Mouse (Mus musculus) spleen, postnatal 14 days (tissue): ENCODE data around the gene Adcy2.

ENCODE experiments used
- DNase-seq, 2 experiments: peaks; one replicate each; pipeline ENCODE4 v3.0.0; 2021 to 2022; ENCODE audit warnings: low spot score in 2 of 2

Adcy2 gene

GRCm38 (mm10) chr13:68627041-68627440 is 372.3 kb downstream of the Adcy2 start:
- DNase-seq = no peak

- no peak for DNase-seq
Measured at GRCm38 (mm10) chr13:68622792-68623191, 376.5 kb downstream of the Adcy2 start.

DNA sequence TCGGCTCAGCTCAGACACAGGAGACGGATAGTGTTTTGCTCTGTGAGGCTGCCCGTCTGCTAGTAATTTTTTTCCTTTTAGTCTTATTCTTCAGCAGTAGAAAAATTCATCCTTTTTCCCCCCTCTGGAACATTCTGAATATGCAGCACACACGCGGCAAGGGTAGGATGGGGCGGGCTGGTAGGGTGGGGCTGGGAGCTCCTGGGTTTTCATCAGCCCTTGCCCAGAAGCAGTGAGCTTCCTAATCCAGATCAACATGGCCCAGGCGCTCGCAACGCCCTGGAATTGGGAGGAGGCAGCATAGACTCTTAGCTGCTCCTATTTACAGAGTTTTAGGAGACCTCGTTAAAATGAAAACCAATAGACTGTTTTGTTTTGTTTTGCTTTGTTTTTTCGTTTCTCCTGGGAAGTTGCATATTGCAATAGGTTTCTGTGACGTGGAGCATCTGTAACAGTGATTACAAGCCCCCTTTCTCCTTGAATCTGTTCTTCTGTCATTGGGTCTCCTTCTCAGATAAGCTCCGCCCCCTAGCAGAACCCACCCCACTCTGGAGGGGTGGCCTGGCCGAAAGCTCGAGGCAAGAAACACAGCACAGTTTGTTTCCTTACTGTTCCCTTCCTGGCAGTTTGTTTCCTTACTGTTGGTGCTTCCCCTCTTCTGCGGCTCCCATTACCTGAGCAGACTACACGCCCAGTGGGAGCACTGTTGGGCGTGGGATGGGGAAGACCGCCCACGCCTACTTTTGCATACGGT is 391.5 kb downstream of the Adcy2 start:
- no peak for DNase-seq

GRCm38 (mm10) chr13:68605689-68606126 is 393.6 kb downstream of the Adcy2 start:
- no peak for DNase-seq

DNA sequence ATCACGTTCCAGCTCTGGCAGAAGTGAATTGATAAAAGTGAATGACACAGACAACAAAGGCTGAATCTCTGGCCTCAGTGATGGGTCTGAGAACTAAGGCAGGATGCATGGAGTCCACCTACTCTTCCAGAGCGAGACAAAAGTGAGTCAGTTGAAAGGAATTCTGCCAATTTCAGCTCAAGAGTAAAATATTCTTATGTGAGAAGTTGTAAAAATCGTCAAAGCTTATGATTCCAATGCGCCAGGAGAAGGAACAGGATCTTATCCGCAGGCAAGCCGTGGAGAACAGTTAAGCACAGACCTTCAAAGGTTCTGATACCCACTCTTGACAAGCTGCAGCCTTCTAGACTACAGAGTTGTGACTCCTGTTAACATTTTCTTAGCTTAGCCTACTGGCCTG is 396.3 kb downstream of the Adcy2 start:
- DNase-seq = no peak

GRCm38 (mm10) chr13:68601184-68601583 is 398.2 kb downstream of the Adcy2 start:
- DNase-seq = no peak

- DNase-seq = no peak
Measured at GRCm38 (mm10) chr13:68598953-68599352, 400.4 kb downstream of the Adcy2 start.

DNA sequence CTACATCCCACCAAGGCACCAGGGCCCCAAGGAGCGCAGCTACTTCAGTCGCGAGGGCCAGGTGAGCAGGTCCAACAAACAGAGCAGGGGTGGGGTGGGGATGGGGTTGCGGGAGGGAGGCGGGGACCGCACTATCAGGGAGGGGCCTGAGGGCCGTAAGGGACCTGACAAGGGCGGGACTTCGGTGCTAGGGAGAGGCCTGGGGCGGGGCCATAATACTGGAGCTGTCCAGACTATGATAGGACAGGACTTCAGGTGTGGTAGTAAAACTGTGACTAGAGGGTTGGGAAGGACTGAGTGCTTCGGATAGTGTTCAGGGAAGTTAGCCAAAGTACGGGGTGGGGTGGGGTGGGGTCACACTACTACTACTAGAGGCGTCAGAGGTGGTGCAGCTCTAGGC is 401.7 kb downstream of the Adcy2 start:
- DNase-seq = no peak

GRCm38 (mm10) chr13:68597199-68597598 is 402.1 kb downstream of the Adcy2 start, which contains the start of gene 1700001L19Rik:
Gene 1700001L19Rik (plus strand): TSS chr13:68597421.
- no peak for DNase-seq

DNA sequence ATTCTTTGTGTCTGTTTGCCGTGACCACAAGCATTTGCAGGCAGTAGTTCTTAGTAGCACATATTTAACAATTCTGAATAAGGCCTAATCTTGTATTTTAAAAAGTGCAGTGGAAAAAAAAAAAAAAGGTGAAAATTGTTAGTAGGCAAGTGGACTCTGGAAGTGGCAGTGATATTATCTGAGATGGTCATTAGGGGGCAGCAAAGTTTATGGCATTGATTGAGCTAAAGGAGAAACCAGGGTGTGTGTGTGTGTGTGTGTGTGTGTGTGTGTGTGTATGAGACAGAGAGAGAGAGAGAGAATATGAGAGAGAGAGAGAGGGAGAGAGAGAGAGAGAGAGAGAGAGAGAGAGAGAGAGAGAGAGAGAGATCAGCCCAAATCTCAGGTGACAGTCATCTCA is 405.5 kb downstream of the Adcy2 start:
- DNase-seq = no peak

GRCm38 (mm10) chr13:68588352-68588751 is 411.0 kb downstream of the Adcy2 start:
- DNase-seq = no peak

GRCm38 (mm10) chr13:68585441-68585840 is 413.9 kb downstream of the Adcy2 start:
- DNase-seq = no peak

DNA sequence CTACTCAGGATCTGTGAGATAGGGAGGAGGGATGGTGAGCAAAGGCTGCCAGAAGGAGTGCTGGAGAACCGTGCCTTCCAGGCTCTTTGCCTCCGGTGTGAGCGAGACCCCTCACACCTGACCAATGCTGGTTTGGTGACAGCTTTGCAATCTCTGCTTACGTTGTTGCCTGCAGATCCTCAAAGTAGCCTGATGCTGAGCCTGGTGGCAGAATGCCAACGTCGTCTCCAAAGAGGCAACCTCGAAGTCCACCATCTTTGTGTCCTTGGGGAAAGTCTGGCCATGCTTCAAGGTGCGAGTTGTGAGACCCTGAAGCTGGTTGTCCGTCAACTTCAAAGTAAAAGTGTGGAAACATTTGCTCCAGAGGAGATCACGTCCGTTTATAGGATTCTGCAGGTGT is 415.4 kb downstream of the Adcy2 start:
- DNase-seq = no peak

- no peak for DNase-seq
Measured at GRCm38 (mm10) chr13:68582517-68582780, 416.9 kb downstream of the Adcy2 start.

- peak; percentile 81 to 84 for DNase-seq
Measured at GRCm38 (mm10) chr13:68581747-68582516, 417.4 kb downstream of the Adcy2 start, which contains the start of the genes Mtrr and Fastkd3. Gene Mtrr (minus strand): TSS chr13:68582149. Gene Fastkd3 (plus strand): TSS chr13:68582234.

DNA sequence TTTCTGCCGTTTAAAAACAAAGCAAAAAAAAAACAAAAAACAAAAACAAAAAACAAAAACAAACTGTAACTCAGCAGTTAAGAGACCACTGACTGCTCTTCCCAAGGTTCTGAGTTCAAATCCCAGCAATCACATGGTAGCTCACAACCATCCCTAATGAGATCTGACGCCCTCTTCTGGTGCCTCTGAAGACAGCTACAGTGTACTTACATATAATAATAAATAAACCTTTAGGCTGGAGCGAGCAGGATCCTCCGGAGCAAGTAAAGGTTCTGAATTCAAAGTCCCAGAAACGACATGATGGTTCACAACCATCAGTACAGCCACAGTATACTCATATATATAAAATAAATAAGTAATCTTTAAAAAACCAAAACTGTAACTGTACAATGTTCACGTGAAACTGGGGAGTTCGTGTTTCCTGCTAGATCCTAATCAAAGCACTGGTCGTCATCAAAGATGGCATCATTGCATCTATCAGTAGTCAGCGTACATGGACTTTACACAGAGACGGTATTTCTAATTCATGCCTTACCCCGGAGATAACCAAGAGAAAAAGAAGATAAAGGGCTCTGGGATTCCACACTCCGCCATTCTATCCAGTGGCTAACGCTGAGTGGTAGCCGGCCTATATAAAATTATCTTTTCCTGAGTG is 418.1 kb downstream of the Adcy2 start:
- no peak for DNase-seq

GRCm38 (mm10) chr13:68577945-68578344 is 421.4 kb downstream of the Adcy2 start:
- DNase-seq = no peak

DNA sequence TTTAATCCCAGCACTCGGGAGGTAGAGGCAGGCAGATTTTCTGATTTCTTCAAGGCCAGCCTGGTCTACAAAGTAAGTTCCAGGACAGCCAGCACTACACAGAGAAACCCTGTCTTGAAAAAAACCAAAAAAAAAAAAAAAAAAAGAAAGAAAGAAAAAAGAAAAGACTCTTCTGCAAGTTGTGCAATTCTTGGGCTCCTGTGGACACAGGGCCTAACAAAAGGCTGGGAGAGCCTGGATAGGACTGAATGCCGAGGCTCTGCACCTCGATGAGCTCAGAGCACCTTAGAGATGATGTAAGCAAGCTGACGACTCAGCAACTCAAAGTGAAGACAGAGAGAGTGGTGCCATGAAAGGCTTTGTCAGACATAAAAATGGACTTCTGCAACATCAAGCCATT is 424.9 kb downstream of the Adcy2 start:
- DNase-seq = no peak

- no peak for DNase-seq
Measured at GRCm38 (mm10) chr13:68572966-68573913, 426.1 kb downstream of the Adcy2 start.

DNA sequence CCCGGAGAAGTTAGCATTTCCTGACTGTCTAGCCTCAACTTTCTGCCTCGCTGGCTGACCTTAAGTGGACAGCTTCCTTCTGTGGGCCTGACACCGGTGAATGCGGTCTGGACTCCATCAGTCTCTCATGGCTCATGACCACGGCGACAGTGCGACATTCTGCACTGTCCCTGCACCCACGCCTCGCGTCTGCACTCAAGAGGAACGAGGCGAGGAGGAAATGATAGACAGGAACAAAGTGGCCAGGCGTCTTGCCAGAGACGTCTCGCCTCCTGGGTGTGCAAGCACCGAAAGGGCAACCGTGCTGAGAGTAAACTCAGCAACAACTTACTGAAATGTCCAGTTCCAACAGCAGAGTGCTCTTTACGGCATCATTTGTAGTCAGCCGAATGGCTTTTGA is 427.1 kb downstream of the Adcy2 start:
- no peak for DNase-seq
